Mouse (Mus musculus): ENCODE data around the gene Mical2. TPM values are rescaled to one million over a fixed set of nuclear protein-coding genes. Genes with fewer than 3 reads are reported as not detected.

The Mical2 gene
- polyA plus RNA-seq, 1 experiment = not detected

DNA sequence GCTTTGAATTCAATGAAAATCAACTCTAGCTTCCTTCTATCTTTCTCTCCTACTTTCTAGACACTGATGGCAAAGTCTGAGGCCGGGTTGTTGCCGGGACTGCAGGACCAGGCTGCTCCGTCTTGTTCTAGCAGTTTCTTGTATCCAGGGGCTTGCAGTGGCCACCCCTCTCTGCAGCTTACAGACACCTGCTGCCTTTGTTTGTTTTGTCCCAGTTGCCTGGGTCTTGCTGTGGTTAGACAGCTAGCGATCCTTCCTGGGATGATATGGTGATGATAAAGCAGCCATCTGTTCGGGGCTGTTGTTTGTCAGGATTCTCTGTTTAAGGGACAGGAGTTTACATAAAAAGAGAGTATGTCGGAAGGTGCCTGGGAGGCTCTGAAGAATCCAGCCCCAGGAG, 19.0 kb downstream of the Mical2 start:
- H3K36me3 ChIP-seq (ENCODE audit: control insufficient read depth) = no peaks in the 10 kb centered on the region
- no peak overlapping the region for H3K4me3 ChIP-seq (replicated peaks)
- TF ChIP-seq GATA1 (IDR thresholded peaks at IDR 0.05; ENCODE audit: low read length) = no peak
- TF ChIP-seq TAL1 (IDR thresholded peaks at IDR 0.05; ENCODE audit: low read length) = no peak
- no peaks in the 10 kb centered on the region for H3K4me1 ChIP-seq (ENCODE audit: control insufficient read depth)
- no peaks in the 10 kb centered on the region for H3K9me3 ChIP-seq (ENCODE audit: control insufficient read depth, low read length)
- no peaks in the 10 kb centered on the region for H3K27me3 ChIP-seq (ENCODE audit: control insufficient read depth)

DNA sequence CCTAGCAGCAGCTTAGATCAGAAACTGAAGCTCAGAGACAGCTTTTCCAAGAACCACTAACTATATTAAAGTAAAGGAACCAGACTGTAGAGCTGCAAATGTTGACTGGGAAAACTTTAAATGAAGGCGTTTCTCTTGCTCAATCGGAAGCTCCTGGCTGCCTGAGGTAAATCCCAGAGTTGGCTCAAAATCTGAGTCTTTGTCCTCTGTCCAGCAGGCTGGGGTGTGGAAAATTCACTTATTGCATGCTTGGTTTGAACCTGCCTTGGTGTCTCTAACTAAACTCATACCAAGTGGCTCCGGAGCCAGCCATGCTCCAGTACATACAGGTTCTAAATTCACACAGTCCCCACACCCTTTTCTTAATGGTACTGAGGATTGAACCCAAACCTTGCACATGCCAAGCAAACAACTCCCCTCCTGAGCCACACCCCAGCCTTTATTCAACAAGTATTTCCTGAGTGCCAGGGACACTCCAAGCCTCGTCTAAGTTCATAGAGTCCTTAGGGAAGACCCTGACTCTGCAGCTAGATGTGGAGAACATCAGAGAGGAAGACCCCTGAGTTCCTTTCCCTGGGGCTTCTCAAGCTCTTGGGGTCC, 20.3 kb downstream of the Mical2 start:
- Histone ChIP-seq H3K36me3 (ENCODE audit: control insufficient read depth) (no peaks in the 10 kb centered on the region), H3K4me1 (ENCODE audit: control insufficient read depth) (no peaks in the 10 kb centered on the region), H3K4me3 (replicated peaks) (no peak overlapping the region), H3K27me3 (ENCODE audit: control insufficient read depth) (no peaks in the 10 kb centered on the region), H3K9me3 (ENCODE audit: control insufficient read depth, low read length) (no peaks in the 10 kb centered on the region)
- no peak for TF ChIP-seq TAL1 (IDR thresholded peaks at IDR 0.05; ENCODE audit: low read length)
- TF ChIP-seq GATA1 (IDR thresholded peaks at IDR 0.05; ENCODE audit: low read length) = no peak

DNA sequence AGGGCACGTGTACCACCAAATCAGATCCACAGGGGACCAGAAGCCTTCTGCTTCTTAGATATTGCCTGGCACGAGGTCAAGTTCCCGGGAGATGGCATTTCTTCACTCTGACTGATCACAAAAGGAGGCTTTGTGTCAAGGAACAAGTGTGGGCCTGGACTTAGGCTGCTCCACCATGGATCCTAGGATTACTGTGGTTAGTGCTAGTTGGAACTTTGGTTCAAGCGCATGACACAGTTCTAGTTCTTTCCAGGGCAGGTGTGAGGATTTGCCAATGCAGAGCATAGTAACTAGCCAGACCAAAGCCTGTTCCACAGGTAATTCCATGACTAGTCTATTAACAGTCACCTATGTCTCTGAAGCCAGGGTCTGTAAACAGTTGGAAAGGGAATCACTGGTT, 20.8 kb downstream of the Mical2 start:
- H3K4me3 ChIP-seq (replicated peaks) = no peak overlapping the region

DNA sequence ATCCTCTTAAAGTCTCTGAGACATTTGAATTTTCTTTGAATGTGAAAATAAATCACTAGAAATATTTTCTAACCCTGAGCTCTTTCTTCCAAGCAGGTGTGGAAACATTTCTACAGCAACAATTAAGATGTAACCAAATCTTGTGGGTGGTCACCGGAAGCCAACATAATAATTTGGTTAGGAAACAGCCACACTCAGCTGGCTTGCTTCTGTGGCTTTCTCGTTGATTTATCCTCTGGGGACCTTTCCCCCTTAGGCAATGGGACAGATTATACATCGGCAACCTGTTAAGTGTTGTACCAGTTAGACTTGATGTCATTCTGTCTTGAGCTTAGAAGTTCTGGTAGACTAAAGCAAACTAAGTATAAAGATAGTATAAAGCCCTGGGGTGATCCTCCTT, 22.2 kb downstream of the Mical2 start:
- no peak for TF ChIP-seq TAL1 (IDR thresholded peaks at IDR 0.05; ENCODE audit: low read length)
- TF ChIP-seq GATA1 (IDR thresholded peaks at IDR 0.05; ENCODE audit: low read length) = no peak
- no peaks in the 10 kb centered on the region for H3K4me1 ChIP-seq (ENCODE audit: control insufficient read depth)
- no peaks in the 10 kb centered on the region for H3K9me3 ChIP-seq (ENCODE audit: control insufficient read depth, low read length)
- no peaks in the 10 kb centered on the region for H3K36me3 ChIP-seq (ENCODE audit: control insufficient read depth)
- no peak overlapping the region for H3K4me3 ChIP-seq (replicated peaks)
- H3K27me3 ChIP-seq (ENCODE audit: control insufficient read depth) = no peaks in the 10 kb centered on the region

More for the DNA sequence above, 20.8 kb downstream of the Mical2 start:
- Histone ChIP-seq H3K9me3 (ENCODE audit: control insufficient read depth, low read length) (no peaks in the 10 kb centered on the region), H3K36me3 (ENCODE audit: control insufficient read depth) (no peaks in the 10 kb centered on the region), H3K27me3 (ENCODE audit: control insufficient read depth) (no peaks in the 10 kb centered on the region), H3K4me1 (ENCODE audit: control insufficient read depth) (no peaks in the 10 kb centered on the region)
- no peak for TF ChIP-seq GATA1 (IDR thresholded peaks at IDR 0.05; ENCODE audit: low read length)
- TF ChIP-seq TAL1 (IDR thresholded peaks at IDR 0.05; ENCODE audit: low read length) = no peak

DNA sequence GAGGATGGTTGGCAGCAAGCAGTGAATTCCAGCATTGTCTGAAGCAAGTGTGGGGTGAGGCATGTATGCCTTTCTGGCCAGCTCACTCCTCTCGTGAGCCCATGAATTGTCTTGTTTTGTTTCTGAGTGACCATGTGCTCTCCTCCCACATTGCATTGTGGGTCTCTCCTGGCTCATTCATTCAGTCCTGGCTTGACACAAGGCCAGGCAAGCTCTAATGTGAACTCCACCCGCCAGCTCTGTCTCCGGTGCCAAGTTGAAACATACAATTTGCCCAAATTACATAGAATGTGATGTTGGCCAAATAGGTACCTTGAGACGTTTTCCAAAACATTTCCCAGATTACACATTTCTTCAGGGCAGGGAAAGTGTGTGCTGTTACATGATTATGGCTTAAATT, 23.8 kb downstream of the Mical2 start:
- Histone ChIP-seq H3K9me3 (ENCODE audit: control insufficient read depth, low read length) (no peaks in the 10 kb centered on the region), H3K4me3 (replicated peaks) (no peak overlapping the region), H3K4me1 (ENCODE audit: control insufficient read depth) (no peaks in the 10 kb centered on the region), H3K27me3 (ENCODE audit: control insufficient read depth) (no peaks in the 10 kb centered on the region), H3K36me3 (ENCODE audit: control insufficient read depth) (no peaks in the 10 kb centered on the region)
- no peak for TF ChIP-seq GATA1 (IDR thresholded peaks at IDR 0.05; ENCODE audit: low read length)
- TF ChIP-seq TAL1 (IDR thresholded peaks at IDR 0.05; ENCODE audit: low read length) = no peak

DNA sequence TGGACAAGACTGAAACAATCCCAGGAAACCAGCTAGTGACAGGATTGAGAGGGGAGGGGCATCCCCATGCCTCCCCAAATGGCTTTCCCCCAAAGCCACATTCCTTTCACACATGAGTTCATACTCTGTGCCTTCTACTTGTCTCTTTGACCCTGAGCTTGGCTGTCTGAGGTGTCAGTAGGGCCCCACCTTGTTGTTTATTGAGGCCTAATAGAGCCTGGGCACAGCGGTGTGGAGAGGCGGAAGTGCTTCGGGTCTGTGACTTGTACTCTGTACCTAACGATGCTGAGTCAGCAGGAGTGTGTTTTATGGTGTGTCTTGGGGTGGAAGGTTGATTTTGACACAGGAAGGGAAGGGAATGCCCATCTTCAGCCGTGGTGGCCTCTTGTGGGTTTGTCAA, 26.4 kb downstream of the Mical2 start:
- TF ChIP-seq GATA1 (IDR thresholded peaks at IDR 0.05; ENCODE audit: low read length) = no peak
- no peaks in the 10 kb centered on the region for H3K4me1 ChIP-seq (ENCODE audit: control insufficient read depth)
- H3K9me3 ChIP-seq (ENCODE audit: control insufficient read depth, low read length) = no peaks in the 10 kb centered on the region
- H3K27me3 ChIP-seq (ENCODE audit: control insufficient read depth) = no peaks in the 10 kb centered on the region
- no peaks in the 10 kb centered on the region for H3K36me3 ChIP-seq (ENCODE audit: control insufficient read depth)
- H3K4me3 ChIP-seq (replicated peaks) = no peak overlapping the region

DNA sequence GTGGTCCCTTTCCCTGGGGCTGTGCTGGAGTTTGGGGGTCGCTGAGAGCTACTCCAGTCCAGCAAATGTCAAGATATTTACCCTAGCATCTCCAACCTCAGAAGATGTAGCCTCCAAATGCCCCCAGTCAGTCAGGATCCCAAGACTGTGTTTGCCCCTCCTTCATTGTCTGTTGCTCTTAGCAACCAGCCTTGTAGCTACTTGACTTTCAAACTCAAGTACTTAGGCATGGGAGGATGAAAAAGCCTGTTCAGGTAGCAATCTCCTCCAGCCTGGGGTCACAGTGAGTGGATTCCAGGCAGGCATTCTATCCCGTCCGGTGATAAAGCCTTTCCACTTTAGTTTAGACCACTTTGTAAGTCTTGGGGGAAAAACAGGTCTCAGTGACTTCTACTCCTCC, 28.6 kb downstream of the Mical2 start:
- no peak for TF ChIP-seq TAL1 (IDR thresholded peaks at IDR 0.05; ENCODE audit: low read length)
- no peak for TF ChIP-seq GATA1 (IDR thresholded peaks at IDR 0.05; ENCODE audit: low read length)
- H3K4me1 ChIP-seq (ENCODE audit: control insufficient read depth) = no peaks in the 10 kb centered on the region
- no peaks in the 10 kb centered on the region for H3K27me3 ChIP-seq (ENCODE audit: control insufficient read depth)
- no peaks in the 10 kb centered on the region for H3K9me3 ChIP-seq (ENCODE audit: control insufficient read depth, low read length)
- H3K36me3 ChIP-seq (ENCODE audit: control insufficient read depth) = no peaks in the 10 kb centered on the region
- H3K4me3 ChIP-seq (replicated peaks) = no peak overlapping the region

DNA sequence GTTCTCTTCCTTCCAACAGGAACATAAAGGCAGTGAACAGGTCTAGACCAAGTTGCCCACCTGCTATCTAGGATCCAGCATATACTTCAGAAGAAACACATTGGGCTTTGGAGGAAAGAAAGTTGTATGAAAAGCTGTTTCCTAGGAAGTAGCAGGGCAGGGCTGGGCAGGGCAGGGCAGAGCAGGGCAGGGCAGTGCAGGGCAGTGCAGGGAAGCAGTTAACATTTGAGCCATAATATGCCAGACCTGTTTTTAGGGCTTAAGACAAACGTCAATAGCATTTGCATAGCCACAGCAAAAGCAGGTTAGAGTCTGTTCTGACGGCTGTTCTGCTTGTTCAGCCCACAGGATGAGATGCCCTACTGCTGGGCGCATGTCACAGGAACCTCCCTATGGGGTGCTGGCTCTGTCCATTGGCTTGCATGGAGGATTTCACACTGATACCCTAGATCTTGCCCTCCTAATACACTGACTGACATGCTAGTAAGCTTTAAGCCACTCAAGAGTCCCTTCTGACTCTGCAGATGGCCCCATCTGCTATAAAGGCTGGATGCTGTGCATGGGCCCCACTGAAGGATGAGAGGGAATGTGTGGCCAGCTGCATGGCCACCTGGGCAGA, 29.7 kb downstream of the Mical2 start:
- no peak overlapping the region for H3K4me3 ChIP-seq (replicated peaks)
- no peaks in the 10 kb centered on the region for H3K36me3 ChIP-seq (ENCODE audit: control insufficient read depth)
- H3K4me1 ChIP-seq (ENCODE audit: control insufficient read depth) = no peaks in the 10 kb centered on the region
- H3K27me3 ChIP-seq (ENCODE audit: control insufficient read depth) = no peaks in the 10 kb centered on the region
- H3K9me3 ChIP-seq (ENCODE audit: control insufficient read depth, low read length) = no peaks in the 10 kb centered on the region
- no peak for TF ChIP-seq TAL1 (IDR thresholded peaks at IDR 0.05; ENCODE audit: low read length)
- TF ChIP-seq GATA1 (IDR thresholded peaks at IDR 0.05; ENCODE audit: low read length) = no peak

DNA sequence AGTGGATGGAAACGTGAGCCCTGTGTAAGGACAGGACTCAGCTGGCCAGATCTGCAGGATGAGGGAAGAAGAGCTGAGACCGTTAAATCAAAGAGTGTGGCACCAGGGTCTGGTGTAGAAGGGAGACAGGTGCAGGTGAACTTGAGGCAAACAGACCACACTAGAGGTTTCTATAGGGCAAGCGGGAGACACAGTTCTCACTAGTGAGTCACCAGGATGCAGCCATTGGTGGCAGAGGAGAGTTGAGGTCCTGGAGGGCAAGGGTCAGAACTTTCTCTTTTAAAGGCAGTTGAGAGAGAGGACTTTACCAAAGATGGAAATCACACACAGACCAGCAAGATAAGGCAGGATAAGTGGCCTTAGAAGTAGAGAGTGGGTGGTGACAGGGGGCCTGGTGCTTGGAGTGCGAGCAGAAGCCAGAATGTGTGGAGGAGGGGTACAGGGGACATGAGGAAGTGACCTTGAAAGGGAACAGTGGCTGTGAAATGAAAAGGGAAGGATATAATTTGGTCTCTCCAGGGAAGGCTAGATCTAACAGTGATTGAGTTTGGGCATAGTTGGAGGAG, 32.8 kb downstream of the Mical2 start:
- Histone ChIP-seq H3K4me1 (ENCODE audit: control insufficient read depth) (no peaks in the 10 kb centered on the region), H3K4me3 (replicated peaks) (no peak overlapping the region), H3K36me3 (ENCODE audit: control insufficient read depth) (no peaks in the 10 kb centered on the region), H3K9me3 (ENCODE audit: control insufficient read depth, low read length) (no peaks in the 10 kb centered on the region), H3K27me3 (ENCODE audit: control insufficient read depth) (no peaks in the 10 kb centered on the region)
- no peak for TF ChIP-seq GATA1 (IDR thresholded peaks at IDR 0.05; ENCODE audit: low read length)
- no peak for TF ChIP-seq TAL1 (IDR thresholded peaks at IDR 0.05; ENCODE audit: low read length)

Measured in erythroblast, embryonic 14.5 days (primary cell).